In genomic region chr9:62084896-62085295, GRCm38 (mm10) we compare ENCODE assay signal across 23 mouse cellular contexts. TPM values are rescaled to one million over a fixed set of nuclear protein-coding genes. Genes with fewer than 3 reads are reported as not detected.
DNase-seq lines count a peak whose midpoint lies in the region; ATAC-seq lines count a peak whose summit lies in the region.
"Had no signal": no experiment of that assay in that cellular context is flagged by ENCODE, and none has a peak within 500 bp of the region (broad histone marks: within the 10 kb centered on the region; RNA-seq: fewer than 3 reads in every experiment).

No protein-coding gene starts in this region.

- H3K27ac ChIP-seq in heart, embryonic 11.5 days (ENCODE audit: low read depth, low read length), result no peak overlapping the region
- H3K27ac ChIP-seq: embryonic facial prominence, embryonic 10.5 days; forebrain, embryonic 13.5 days; heart, embryonic 10.5 days; heart, embryonic 15.5 days; hindbrain, embryonic 10.5 days; hindbrain, embryonic 15.5 days had no signal

- H3K4me1 ChIP-seq in heart, embryonic 11.5 days (ENCODE audit: control insufficient read depth, insufficient read depth, low read length), result no peaks in the 10 kb centered on the region
- H3K4me1 ChIP-seq: embryonic facial prominence, embryonic 10.5 days; heart, embryonic 15.5 days; hindbrain, embryonic 10.5 days had no signal

- H3K9ac ChIP-seq in heart, embryonic 11.5 days (ENCODE audit: low read depth, low read length), result no peak overlapping the region
- H3K9ac ChIP-seq: forebrain, embryonic 13.5 days; forebrain, postnatal 0 days; heart, embryonic 15.5 days; hindbrain, embryonic 15.5 days had no signal

- 93% methylated on average over 4 of the region's 4 CpGs for WGBS in heart, embryonic 11.5 days (ENCODE audit: insufficient replicate concordance)

- H3K36me3 ChIP-seq in heart, embryonic 11.5 days (ENCODE audit: control insufficient read depth, insufficient read depth, low read length), result peaks cover 3% of the 10 kb centered on the region; the same call in 1 of the 2 replicates
- H3K36me3 ChIP-seq: heart, embryonic 15.5 days had no signal

- no peak for ATAC-seq in heart, embryonic 11.5 days (replicated peaks; ENCODE audit: insufficient number of reproducible peaks, low FRiP score, low TSS enrichment)
- ATAC-seq: forebrain, embryonic 13.5 days; forebrain, postnatal 0 days; intestine, embryonic 16.5 days had no signal

- H3K4me3 ChIP-seq in heart, embryonic 11.5 days (ENCODE audit: low read depth, low read length), result no peak overlapping the region
- H3K4me3 ChIP-seq: embryonic facial prominence, embryonic 10.5 days; forebrain, embryonic 13.5 days; heart, embryonic 10.5 days; heart, embryonic 15.5 days; hindbrain, embryonic 10.5 days; hindbrain, embryonic 15.5 days had no signal

- intact Hi-C loops in heart, postnatal 25 days (cut with DNase I), result no loop called here

- DNase-seq in heart, adult 11 months, result peak; percentile 82
- DNase-seq in 3T3-L1 (ENCODE audit: low read depth, low spot score), result peak; percentile 17
- peak; percentile 41 for DNase-seq in adrenal gland, adult 8-10 months
- DNase-seq in adrenal gland, postnatal 36 days, result peak; percentile 8 to 72
- DNase-seq in yolk sac, embryonic 10.5 days (ENCODE audit: low spot score), result no peak
- DNase-seq in heart, postnatal 25 days (ENCODE audit: low spot score), result no peak
- DNase-seq: cerebellum, adult 11-12 months; cerebellum, adult 9-11 months; forebrain, postnatal 0 days; gastrocnemius, postnatal 36 days; heart, adult 18-20 months; heart, postnatal 14 days; kidney, adult 2 months had no signal

- H3K4me2 ChIP-seq in heart, embryonic 11.5 days, result no peak overlapping the region
- H3K4me2 ChIP-seq: forebrain, embryonic 13.5 days; heart, embryonic 15.5 days; hindbrain, embryonic 15.5 days had no signal

- H3K9me3 ChIP-seq in heart, embryonic 11.5 days (replicated peaks; ENCODE audit: control insufficient read depth, low read length), result no peaks in the 10 kb centered on the region
- H3K9me3 ChIP-seq: embryonic facial prominence, embryonic 10.5 days; forebrain, embryonic 13.5 days; heart, embryonic 10.5 days; heart, embryonic 15.5 days; hindbrain, embryonic 10.5 days; hindbrain, embryonic 15.5 days had no signal

- H3K27me3 ChIP-seq in heart, embryonic 11.5 days (ENCODE audit: control insufficient read depth, insufficient read depth, low read length), result no peaks in the 10 kb centered on the region
- H3K27me3 ChIP-seq: forebrain, embryonic 13.5 days; heart, embryonic 15.5 days; hindbrain, embryonic 15.5 days had no signal

RNA-seq across cellular contexts. Expression of gene Glce, which starts 37.6 kb away (rescaled TPM):
- 10.7 and 15.4 TPM in 2 replicates for polyA plus RNA-seq in heart, embryonic 11.5 days (2014; fragmentation: Nextera tagmentation; extraction: Ambion mirVana)
- total RNA-seq in adrenal gland, adult 8-10 months (2022), result 10 to 100 TPM; 34.0 to 41.7 (median 36.6) TPM
- 10 to 100 TPM; 38.5 to 41.8 TPM for total RNA-seq in adrenal gland, postnatal 36 days (2021)
- total RNA-seq in heart, postnatal 25 days (2021), result 10 to 100 TPM in 1 of 2 experiments, 1 to 10 TPM in 1; 9.4 to 10.1 TPM

RNA-seq across cellular contexts. Expression of gene Paqr5, which starts 58.2 kb away (rescaled TPM):
- 0.41 and 0.56 TPM in 2 replicates for polyA plus RNA-seq in heart, embryonic 11.5 days (2014; fragmentation: Nextera tagmentation; extraction: Ambion mirVana)
- 1 to 10 TPM; 1.9 to 6.4 (median 4.2) TPM for total RNA-seq in adrenal gland, adult 8-10 months (2022)
- total RNA-seq in adrenal gland, postnatal 36 days (2021), result 10 to 100 TPM in 1 of 2 experiments, under 1 TPM in 1; 0.99 to 10.8 TPM
- total RNA-seq in heart, postnatal 25 days (2021), result not detected
- total RNA-seq: gastrocnemius, adult 8-10 months; gastrocnemius, postnatal 36 days; heart, postnatal 14 days; MEL had no signal

Comparison
In these comparisons a context has a peak if more than half of its experiments do, and no peak if none do; other contexts are left out.
1. DNase-seq: peak in heart, adult 11 months (single experiment), 3T3-L1 (single experiment), adrenal gland, adult 8-10 months (single experiment) and adrenal gland, postnatal 36 days (2 of 2); none in yolk sac, embryonic 10.5 days (single experiment) and heart, postnatal 25 days (single experiment).